Mouse (Mus musculus): ENCODE data around the gene Wipf1.

- no peak for TF ChIP-seq CTCF (IDR thresholded peaks at IDR 0.05; ENCODE audit: low read depth, low read length)
- TF ChIP-seq POLR2A (IDR thresholded peaks at IDR 0.05; ENCODE audit: borderline replicate concordance, low read depth, low read length): no peak
These were observed 15.4 kb downstream of the Wipf1 start for GRCm38 (mm10) chr2:73514178-73514577.
